ENCODE assay signal across 9 mouse cellular contexts in the genomic region with DNA sequence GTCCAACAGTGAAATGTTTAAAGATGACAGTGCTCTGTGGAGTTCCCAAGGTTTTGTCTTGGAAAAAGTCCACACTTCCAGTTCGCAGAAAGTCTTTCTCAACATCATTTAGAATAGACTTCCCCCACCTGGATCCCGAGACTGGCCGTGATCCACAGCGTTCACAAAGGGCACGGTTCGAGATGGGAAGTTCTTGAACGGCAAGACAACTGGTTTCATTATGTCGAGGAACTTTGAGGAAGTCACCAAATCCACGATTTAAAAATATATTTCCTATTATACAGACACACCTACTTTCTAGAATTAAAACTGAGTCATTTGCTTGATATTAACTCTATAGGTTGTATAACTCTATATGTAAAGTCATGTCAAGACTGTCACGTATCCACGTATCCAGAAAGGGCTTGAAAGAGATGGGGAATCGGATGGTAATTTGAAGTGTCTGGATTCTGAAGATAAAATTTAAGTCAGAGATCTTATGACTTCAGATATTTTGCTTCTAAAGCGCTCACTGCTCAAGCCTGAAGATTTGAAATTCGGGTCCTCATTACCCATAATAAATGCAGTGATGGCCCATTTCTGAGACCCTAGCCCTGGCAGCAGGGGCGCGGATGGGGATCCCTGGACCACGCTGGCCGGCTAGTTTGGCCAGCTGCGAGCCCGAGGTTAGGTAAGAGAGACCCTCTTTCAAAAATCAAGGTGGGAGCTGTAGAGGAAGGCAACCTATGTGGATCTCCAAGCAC. TPM values are rescaled to one million over a fixed set of nuclear protein-coding genes. Genes with fewer than 3 reads are reported as not detected.
DNase-seq lines count a peak whose midpoint lies in the region; ATAC-seq and TF ChIP-seq lines count a peak whose summit lies in the region.
"Had no signal": no experiment of that assay in that cellular context is flagged by ENCODE, and none has a peak within 500 bp of the region (broad histone marks: within the 10 kb centered on the region; RNA-seq: fewer than 3 reads in every experiment).

No protein-coding gene starts in this region.

- no peak for ATAC-seq in heart, embryonic 11.5 days (replicated peaks; ENCODE audit: insufficient number of reproducible peaks, low FRiP score, low TSS enrichment)
- no peak for ATAC-seq in heart, postnatal 0 days (ENCODE audit: insufficient read depth, low read depth)

- H3K79me2 ChIP-seq in CH12.LX (replicated peaks; ENCODE audit: control insufficient read depth, extremely low read depth, insufficient read depth, poor library complexity, severe bottlenecking) = peaks cover 27% of the 10 kb centered on the region

- TF ChIP-seq EP300 in CH12.LX (IDR thresholded peaks at IDR 0.05; ENCODE audit: low read length) = no peak
- no peak for TF ChIP-seq EP300 in heart, postnatal 0 days (IDR thresholded peaks at IDR 0.05; ENCODE audit: low read depth)

- WGBS in heart, embryonic 11.5 days (ENCODE audit: insufficient replicate concordance) = 45% methylated on average over 20 of the region's 20 CpGs
- 45% methylated on average over 20 of the region's 20 CpGs for WGBS in heart, postnatal 0 days

- no peaks in the 10 kb centered on the region for H3K9me3 ChIP-seq in heart, embryonic 11.5 days (replicated peaks; ENCODE audit: control insufficient read depth, low read length)
- H3K9me3 ChIP-seq in CH12.LX (replicated peaks; ENCODE audit: low read length) = no peaks in the 10 kb centered on the region
- no peaks in the 10 kb centered on the region for H3K9me3 ChIP-seq in heart, postnatal 0 days (replicated peaks; ENCODE audit: control insufficient read depth, low read length)

- no peak for TF ChIP-seq POLR2A in CH12.LX (IDR thresholded peaks at IDR 0.05; ENCODE audit: low read depth, low read length)

- peak overlapping the region; percentile 74 for H3K4me2 ChIP-seq in heart, embryonic 11.5 days
- H3K4me2 ChIP-seq in CH12.LX (ENCODE audit: insufficient read depth, low read depth, poor library complexity, severe bottlenecking) = peak overlapping the region; percentile 83
- peak overlapping the region; percentile 89 for H3K4me2 ChIP-seq in heart, postnatal 0 days (ENCODE audit: low read depth, low read length)

- in situ Hi-C loops in CH12.LX (cut with MboI; ENCODE audit: low pct_ligation_motif_present, low pct_unique_long_range_greater_than_20kb, low sequenced_read_pairs) = loop anchor here (5.0 to 25.0 kb wide), 3 partner anchors 56 to 579 kb away; partner anchors contain the start of genes 9930021J03Rik and Ranbp6

- peak overlapping the region; percentile 25 for H3K9ac ChIP-seq in heart, embryonic 11.5 days (ENCODE audit: low read depth, low read length)
- H3K9ac ChIP-seq in CH12.LX (ENCODE audit: insufficient read depth, low read depth) = peak overlapping the region; percentile 72
- peak overlapping the region; percentile 51 for H3K9ac ChIP-seq in heart, postnatal 0 days (replicated peaks; ENCODE audit: low read depth, low read length)

- H3K4me1 ChIP-seq in heart, embryonic 11.5 days (ENCODE audit: control insufficient read depth, insufficient read depth, low read length) = peaks cover 5% of the 10 kb centered on the region; the same call in 1 of the 2 replicates
- H3K4me1 ChIP-seq in CH12.LX (ENCODE audit: control insufficient read depth in 1 of 2, insufficient read depth in 2 of 2) = peaks cover 18 to 42% of the 10 kb centered on the region in 2 experiments
- H3K4me1 ChIP-seq in heart, postnatal 0 days (ENCODE audit: control insufficient read depth, insufficient read depth) = peaks cover under 1% of the 10 kb centered on the region; the same call in 1 of the 2 replicates

- intact Hi-C loops in heart, postnatal 14 days (cut with DNase I) = no loop called here

- no peaks in the 10 kb centered on the region for H3K36me3 ChIP-seq in heart, embryonic 11.5 days (ENCODE audit: control insufficient read depth, insufficient read depth, low read length)
- H3K36me3 ChIP-seq in CH12.LX (replicated peaks in 1 of 2; ENCODE audit: control insufficient read depth in 1 of 2, insufficient read depth in 1 of 2, low read length in 1 of 2) = peaks cover 0 to 8% of the 10 kb centered on the region in 2 experiments
- no peaks in the 10 kb centered on the region for H3K36me3 ChIP-seq in heart, postnatal 0 days (replicated peaks; ENCODE audit: control insufficient read depth, insufficient read depth, low read length)

- H3K27me3 ChIP-seq in heart, embryonic 11.5 days (ENCODE audit: control insufficient read depth, insufficient read depth, low read length) = peaks cover 4% of the 10 kb centered on the region; the same call in 1 of the 2 replicates
- H3K27me3 ChIP-seq in CH12.LX (replicated peaks) = no peaks in the 10 kb centered on the region
- no peaks in the 10 kb centered on the region for H3K27me3 ChIP-seq in heart, postnatal 0 days (ENCODE audit: control insufficient read depth, insufficient read depth, low read length)

- dilution Hi-C loops in CH12.LX (cut with MboI; ENCODE audit: extremely low pct_ligation_motif_present, extremely low pct_unique_long_range_greater_than_20kb, low sequenced_read_pairs) = no loop called here

- no peak for DNase-seq in heart, postnatal 14 days
- DNase-seq in CH12.LX (ENCODE audit: extremely low read depth) = no peak
- no peak for DNase-seq in heart, postnatal 0 days (ENCODE audit: low spot score)
- peak; percentile 51 for DNase-seq in lung, postnatal 36 days
- DNase-seq in right cerebral cortex, adult 18-20 months = no peak
- DNase-seq in spleen, adult 18-20 months = no peak
- no peak for DNase-seq in layer of hippocampus, adult 8-10 months (ENCODE audit: low spot score in 2 of 2)

- H3K27ac ChIP-seq in heart, embryonic 11.5 days (ENCODE audit: low read depth, low read length) = no peak overlapping the region
- H3K27ac ChIP-seq in CH12.LX (ENCODE audit: insufficient read depth, low read depth) = peak overlapping the region; percentile 67
- H3K27ac ChIP-seq in heart, postnatal 0 days (ENCODE audit: low read depth) = peak overlapping the region; percentile 66

- TF ChIP-seq RAD21 in CH12.LX (IDR thresholded peaks at IDR 0.05; ENCODE audit: low read depth, low read length) = no peak

- TF ChIP-seq CTCF in CH12.LX (conservative IDR thresholded peaks at IDR 0.05 in 1 of 2, IDR thresholded peaks at IDR 0.05 in 1 of 2; ENCODE audit: low read depth in 2 of 2, low read length in 2 of 2) = no peak
- no peak for TF ChIP-seq CTCF in heart, postnatal 0 days (IDR thresholded peaks at IDR 0.05; ENCODE audit: low read depth)

- peak overlapping the region; percentile 60 for H3K4me3 ChIP-seq in heart, embryonic 11.5 days (ENCODE audit: low read depth, low read length)
- H3K4me3 ChIP-seq in CH12.LX (replicated peaks in 1 of 3; ENCODE audit: low read depth in 2 of 3, low read length in 2 of 3, poor library complexity in 1 of 3) = peak overlapping the region; percentile 55 to 85 (median 70)
- peak overlapping the region; percentile 71 for H3K4me3 ChIP-seq in heart, postnatal 0 days (ENCODE audit: low read depth, low read length)

TF ChIP-seq in CH12.LX, 34 proteins besides CTCF, POLR2A, EP300 and RAD21 (continues in another document):
- no peak for TF ChIP-seq MAZ (IDR thresholded peaks at IDR 0.05; ENCODE audit: low read depth, low read length)

RNA-seq across cellular contexts. Expression of gene Plgrkt, which starts 0.8 kb away (rescaled TPM):
- 39.7 and 43.6 TPM in 2 replicates for polyA plus RNA-seq in heart, embryonic 11.5 days (2014; fragmentation: Nextera tagmentation; extraction: Ambion mirVana)
- total RNA-seq in heart, postnatal 14 days (2021) = 10 to 100 TPM; 28.9 to 30.4 TPM
- total RNA-seq in CH12.LX (2012; rRNA removed) (27.7 and 31.3 TPM in 2 replicates), CH12.LX (2014; rRNA removed) (27.9 and 33.0 TPM in 2 replicates)
- 38.3 and 40.6 TPM in 2 replicates for polyA plus RNA-seq in CH12.LX (2012; ENCODE audit: insufficient read length, low read depth)
- 9.8 and 55.6 TPM in 2 replicates for total RNA-seq in heart, postnatal 0 days (2014; rRNA removed; ENCODE audit: low replicate concordance)
- 53.5 and 60.3 TPM in 2 replicates for polyA plus RNA-seq in heart, postnatal 0 days (2015; fragmentation: Nextera tagmentation; extraction: Ambion mirVana)
- 10 to 100 TPM; 33.5 to 36.8 (median 34.8) TPM for total RNA-seq in layer of hippocampus, adult 8-10 months (2022)

RNA-seq across cellular contexts. Expression of gene Cd274, which starts 0.9 kb away (rescaled TPM):
- 0.48 and 0.62 TPM in 2 replicates for polyA plus RNA-seq in heart, embryonic 11.5 days (2014; fragmentation: Nextera tagmentation; extraction: Ambion mirVana)
- 1 to 10 TPM in 1 of 2 experiments, under 1 TPM in 1; 0.84 to 1.5 TPM for total RNA-seq in heart, postnatal 14 days (2021)
- 4.7 and 6.7 TPM in 2 replicates for total RNA-seq in CH12.LX (2012; rRNA removed)
- total RNA-seq in CH12.LX (2014; rRNA removed) = 7.4 and 8.6 TPM in 2 replicates
- 14.7 and 15.9 TPM in 2 replicates for polyA plus RNA-seq in CH12.LX (2012; ENCODE audit: insufficient read length, low read depth)
- 0.04 and 1.8 TPM in 2 replicates for total RNA-seq in heart, postnatal 0 days (2014; rRNA removed; ENCODE audit: low replicate concordance)
- 0.23 and 0.44 TPM in 2 replicates for polyA plus RNA-seq in heart, postnatal 0 days (2015; fragmentation: Nextera tagmentation; extraction: Ambion mirVana)
- total RNA-seq in layer of hippocampus, adult 8-10 months (2022) = 1 to 10 TPM; 1.1 to 4.6 (median 3.2) TPM

RNA-seq across cellular contexts. Expression of gene Rln1, which starts 31.9 kb away (rescaled TPM):
- polyA plus RNA-seq in heart, embryonic 11.5 days (2014; fragmentation: Nextera tagmentation; extraction: Ambion mirVana) = 0.25 and 0.60 TPM in 2 replicates
- total RNA-seq in heart, postnatal 14 days (2021) = not detected
- total RNA-seq in CH12.LX (2012; rRNA removed) (not detected in 2 replicates), CH12.LX (2014; rRNA removed) (not detected in 2 replicates)
- not detected in 2 replicates for polyA plus RNA-seq in CH12.LX (2012; ENCODE audit: insufficient read length, low read depth)
- 1.1 TPM in 1 of 2 replicates, not detected in the other for total RNA-seq in heart, postnatal 0 days (2014; rRNA removed; ENCODE audit: low replicate concordance)
- polyA plus RNA-seq in heart, postnatal 0 days (2015; fragmentation: Nextera tagmentation; extraction: Ambion mirVana) = 0.31 TPM in 1 of 2 replicates, not detected in the other
- 1 to 10 TPM; 1.3 to 2.4 (median 1.8) TPM for total RNA-seq in layer of hippocampus, adult 8-10 months (2022)
- polyA plus RNA-seq: large intestine, adult 2 months had no signal

RNA-seq across cellular contexts. Expression of gene Insl6, which starts 41.2 kb away (rescaled TPM):
- 5.5 and 6.6 TPM in 2 replicates for polyA plus RNA-seq in heart, embryonic 11.5 days (2014; fragmentation: Nextera tagmentation; extraction: Ambion mirVana)
- total RNA-seq in heart, postnatal 14 days (2021) = under 1 TPM in 1 of 2 experiments, not detected in 1; 0.32 TPM
- total RNA-seq in CH12.LX (2012; rRNA removed) (8.0 and 11.2 TPM in 2 replicates), CH12.LX (2014; rRNA removed) (8.5 and 9.8 TPM in 2 replicates)
- 5.1 and 5.7 TPM in 2 replicates for polyA plus RNA-seq in CH12.LX (2012; ENCODE audit: insufficient read length, low read depth)
- total RNA-seq in heart, postnatal 0 days (2014; rRNA removed; ENCODE audit: low replicate concordance) = 3.0 and 5.6 TPM in 2 replicates
- polyA plus RNA-seq in heart, postnatal 0 days (2015; fragmentation: Nextera tagmentation; extraction: Ambion mirVana) = 3.0 and 3.3 TPM in 2 replicates
- total RNA-seq in layer of hippocampus, adult 8-10 months (2022) = 1 to 10 TPM in 1 of 4 experiments, under 1 TPM in 2, not detected in 1; 0.94 to 1.3 (median 0.97) TPM

RNA-seq across cellular contexts. Expression of gene Pdcd1lg2, which starts 44.3 kb away (rescaled TPM):
- polyA plus RNA-seq in heart, embryonic 11.5 days (2014; fragmentation: Nextera tagmentation; extraction: Ambion mirVana) = not detected in 2 replicates
- not detected for total RNA-seq in heart, postnatal 14 days (2021)
- total RNA-seq in CH12.LX (2012; rRNA removed) (1.6 and 1.7 TPM in 2 replicates), CH12.LX (2014; rRNA removed) (1.4 and 2.4 TPM in 2 replicates)
- polyA plus RNA-seq in CH12.LX (2012; ENCODE audit: insufficient read length, low read depth) = 4.6 and 5.5 TPM in 2 replicates
- total RNA-seq in heart, postnatal 0 days (2014; rRNA removed; ENCODE audit: low replicate concordance) = not detected in 2 replicates
- 0.18 TPM in 1 of 2 replicates, not detected in the other for polyA plus RNA-seq in heart, postnatal 0 days (2015; fragmentation: Nextera tagmentation; extraction: Ambion mirVana)
- under 1 TPM in 2 of 4 experiments, not detected in 2; 0.27 to 0.37 TPM for total RNA-seq in layer of hippocampus, adult 8-10 months (2022)
